Mouse (Mus musculus) cerebellum, adult 11-12 months (tissue): Measurements from ENCODE around the gene Prss22.
"Not testable (repeated sequence)": the region's sequence is repeated elsewhere in the genome, so short reads cannot be mapped to it uniquely, and the experiment has no call there.

ENCODE experiments used
- DNase-seq: peaks from one replicate; pipeline ENCODE4 v3.0.0; 2022

Gene Prss22

GRCm38 (mm10) chr17:23994667-23995066 lies 3.2 kb downstream of the Prss22 start:
- no peak for DNase-seq

- peak; percentile 80 for DNase-seq
Measured at GRCm38 (mm10) chr17:23993559-23994428, 4.1 kb downstream of the Prss22 start.

GRCm38 (mm10) chr17:23992789-23993553 lies 4.9 kb downstream of the Prss22 start:
- DNase-seq = no peak

GRCm38 (mm10) chr17:23989802-23990201 lies 8.1 kb downstream of the Prss22 start:
- DNase-seq = no peak

GRCm38 (mm10) chr17:23984989-23985388 lies 12.9 kb downstream of the Prss22 start:
- DNase-seq = no peak

GRCm38 (mm10) chr17:23982912-23983311 lies 15.0 kb downstream of the Prss22 start:
- DNase-seq = no peak

GRCm38 (mm10) chr17:23980297-23980909 lies 17.5 kb downstream of the Prss22 start, which contains the start of gene Prss30:
Prss30 (minus strand) TSS chr17:23980566.
- no peak for DNase-seq

- DNase-seq = no peak
Measured at GRCm38 (mm10) chr17:23979471-23979870, 18.4 kb downstream of the Prss22 start.

GRCm38 (mm10) chr17:23976665-23977064 lies 21.2 kb downstream of the Prss22 start:
- DNase-seq = no peak

GRCm38 (mm10) chr17:23971315-23971714 lies 26.6 kb downstream of the Prss22 start:
- no peak for DNase-seq

GRCm38 (mm10) chr17:23969231-23969630 lies 28.7 kb downstream of the Prss22 start:
- peak; percentile 45 for DNase-seq

GRCm38 (mm10) chr17:23968780-23969179 lies 29.1 kb downstream of the Prss22 start:
- no peak for DNase-seq

- no peak for DNase-seq
Measured at GRCm38 (mm10) chr17:23966658-23967401, 31.1 kb downstream of the Prss22 start.

- peak; percentile 48 for DNase-seq
Measured at GRCm38 (mm10) chr17:23965805-23966425, 32.0 kb downstream of the Prss22 start.

GRCm38 (mm10) chr17:23961573-23962122 lies 36.3 kb downstream of the Prss22 start:
- no peak for DNase-seq

- peak; percentile 62 for DNase-seq
Measured at GRCm38 (mm10) chr17:23960084-23960738, 37.7 kb downstream of the Prss22 start.

- no peak for DNase-seq
Measured at GRCm38 (mm10) chr17:23955174-23955573, 42.7 kb downstream of the Prss22 start, which contains the start of gene Sbpl. Sbpl (minus strand) TSS chr17:23955274.

GRCm38 (mm10) chr17:23950828-23951227 lies 47.1 kb downstream of the Prss22 start:
- not testable (repeated sequence) for DNase-seq

- DNase-seq = no peak
Measured at GRCm38 (mm10) chr17:23949068-23949467, 48.8 kb downstream of the Prss22 start.

- not testable (repeated sequence) for DNase-seq
Measured at GRCm38 (mm10) chr17:23947486-23947885, 50.4 kb downstream of the Prss22 start.
